Mouse (Mus musculus): Measurements from ENCODE around the gene Zbtb22. TPM values are rescaled to one million over a fixed set of nuclear protein-coding genes. Genes with fewer than 3 reads are reported as not detected.
A peak's percentile ranks its signal among the peaks of the same experiment; 100 is the strongest.
"Not testable (repeated sequence)": the region's sequence is repeated elsewhere in the genome, so short reads cannot be mapped to it uniquely, and the experiment has no call there.

Gene Zbtb22
- polyA plus RNA-seq (2012; rRNA removed), result 37.1 and 49.3 TPM in 2 replicates

DNA sequence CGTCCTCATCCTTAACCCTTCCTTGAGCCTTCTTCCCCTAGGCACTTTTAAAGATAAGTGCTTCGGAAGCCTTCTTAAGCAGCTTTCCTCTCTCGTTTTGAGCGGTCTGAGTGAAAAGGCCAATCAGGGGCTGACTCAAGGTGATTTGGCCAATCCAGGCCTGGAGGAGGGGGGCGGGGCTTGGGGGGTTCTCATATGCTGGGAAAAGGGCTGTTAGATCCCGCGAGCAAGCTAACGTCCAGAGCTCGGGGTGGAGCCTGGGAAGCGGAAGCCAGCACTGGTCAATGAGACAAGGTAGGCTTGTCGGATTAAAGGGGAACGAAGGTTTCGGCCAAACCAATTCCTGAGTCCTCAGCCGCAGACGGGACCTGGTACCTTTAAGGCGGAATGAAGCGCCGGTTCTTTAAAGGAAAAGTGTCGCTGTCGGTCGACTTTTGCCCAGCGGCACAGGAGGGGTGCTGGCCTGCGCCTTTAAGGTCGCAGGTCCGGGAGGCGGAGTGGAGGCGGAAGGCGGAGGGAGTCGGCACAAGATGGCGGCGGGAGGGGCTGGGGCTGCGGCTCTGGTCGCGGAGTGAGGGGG, at the start of gene Zbtb22, which contains the start of gene Tapbp:
Gene Zbtb22, plus strand, starts transcription at position 234 of the 580 bp plus-strand sequence.
Gene Tapbp, plus strand, starts transcription at position 229 of the 580 bp plus-strand sequence.
- WGBS, result under 1% methylated on average over 33 of the region's 34 CpGs

DNA sequence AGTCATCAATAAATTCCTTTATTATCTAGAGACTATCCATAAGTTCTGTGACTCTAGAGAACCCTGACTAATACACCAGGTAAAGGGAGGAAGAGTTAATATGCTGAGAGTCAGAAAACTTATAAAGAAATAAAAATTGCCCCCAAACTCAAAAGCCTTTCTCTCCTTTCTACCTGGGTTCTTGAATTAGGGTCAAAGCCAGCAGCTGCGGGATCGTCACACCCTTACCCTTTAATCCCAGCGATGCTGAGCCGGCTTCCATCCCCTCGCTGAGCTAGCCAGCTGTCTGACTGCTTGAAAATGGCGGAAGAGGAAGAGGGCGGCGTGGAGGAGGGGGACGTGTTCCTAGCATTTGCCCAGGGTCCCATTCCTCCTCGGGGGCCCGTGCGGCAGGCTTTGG, 42.2 kb upstream of the Zbtb22 start, which contains the start of gene Gm7029:
Gene Gm7029, plus strand, starts transcription at position 301 of the 400 bp plus-strand sequence.
- not testable (repeated sequence) for DNase-seq (ENCODE audit: low read depth, low spot score)
- 90% methylated on average over 5 of the region's 12 CpGs for WGBS

More for the DNA sequence above, at the start of gene Zbtb22, which contains the start of gene Tapbp:
- peak; percentile 99 for DNase-seq (ENCODE audit: low read depth, low spot score)

DNA sequence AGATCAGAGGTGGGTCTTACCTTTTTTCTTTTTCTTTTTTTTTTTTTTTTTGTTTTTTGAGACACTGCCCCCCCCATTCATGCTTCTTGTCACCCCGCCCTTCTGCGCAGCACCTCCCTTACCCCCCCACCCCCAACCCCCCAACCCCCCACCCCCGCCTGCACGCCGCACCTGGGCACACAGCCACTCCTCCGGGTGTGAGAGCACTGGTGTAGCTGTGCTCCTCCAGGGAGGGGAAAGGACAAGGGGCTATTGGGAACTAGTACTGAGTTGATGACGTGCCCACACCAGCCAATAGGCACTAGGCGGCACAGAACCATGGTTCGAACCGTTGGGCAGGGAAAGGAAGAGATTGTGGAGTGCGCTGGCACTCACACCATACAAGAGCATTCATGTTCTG, 41.3 kb upstream of the Zbtb22 start:
- DNase-seq (ENCODE audit: low read depth, low spot score), result no peak
- 87% methylated on average over 11 of the region's 11 CpGs for WGBS

DNA sequence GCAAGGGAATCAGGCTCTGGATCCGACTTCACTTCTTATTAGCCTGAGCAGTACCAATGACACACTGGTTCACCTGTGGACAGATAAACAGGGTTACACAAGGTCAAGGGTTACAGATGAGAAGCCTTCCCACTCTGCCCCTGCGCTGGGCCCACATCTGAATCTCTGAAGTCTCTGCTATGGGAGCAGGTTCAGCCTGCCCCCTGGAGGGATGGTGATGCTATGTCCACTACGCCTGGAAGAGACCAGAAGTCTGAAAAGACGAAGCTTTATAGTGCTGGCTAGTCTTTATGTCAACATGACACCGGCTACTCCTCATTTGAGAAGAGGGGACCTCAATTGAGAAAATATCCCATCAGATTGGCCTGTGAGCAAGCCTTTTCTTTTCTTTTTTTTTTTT, 39.9 kb upstream of the Zbtb22 start:
- 79% methylated on average over 5 of the region's 5 CpGs for WGBS
- not testable (repeated sequence) for DNase-seq (ENCODE audit: low read depth, low spot score)

DNA sequence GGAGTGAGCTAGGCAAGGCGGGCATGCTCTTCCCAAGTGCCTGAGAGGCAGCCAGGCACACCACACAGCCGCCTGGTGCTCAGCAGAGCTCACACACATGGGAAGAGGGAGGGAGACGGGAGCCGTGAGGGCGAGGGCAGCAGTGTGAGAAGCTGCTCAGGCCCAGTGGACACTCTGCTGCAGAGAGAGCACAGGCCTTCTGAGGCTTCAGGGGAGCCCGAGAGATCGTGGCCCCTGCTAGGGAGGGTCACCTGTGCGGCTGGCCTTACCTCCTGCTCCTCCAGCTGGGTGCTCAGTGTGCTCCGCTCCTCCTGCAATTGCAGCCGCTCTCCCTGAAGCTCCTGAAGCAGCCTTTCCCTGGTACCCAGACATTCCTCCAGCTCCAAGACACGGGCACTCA, 31.4 kb upstream of the Zbtb22 start:
- DNase-seq (ENCODE audit: low read depth, low spot score), result not testable (repeated sequence)
- WGBS, result 95% methylated on average over 10 of the region's 11 CpGs

DNA sequence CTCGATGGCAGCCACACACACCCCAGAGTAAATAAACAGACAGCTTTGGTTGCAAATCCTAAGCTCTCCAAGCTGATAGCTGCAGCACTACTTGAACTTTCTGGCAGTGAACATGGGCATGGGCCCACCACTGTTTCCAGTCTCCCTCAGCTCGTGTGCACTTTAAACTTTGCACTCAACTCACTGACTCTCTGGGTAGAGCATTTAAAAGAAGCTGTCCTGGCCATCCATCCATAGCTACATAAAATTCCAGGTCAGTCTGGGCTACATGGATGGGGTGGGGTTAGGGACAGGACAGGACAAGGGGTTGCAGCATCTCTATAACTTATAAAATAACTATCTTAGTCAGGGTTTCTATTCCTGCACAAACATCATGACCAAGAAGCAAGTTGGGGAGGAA, 27.9 kb upstream of the Zbtb22 start:
- WGBS, result 24% methylated on average over 2 of the region's 2 CpGs

DNA sequence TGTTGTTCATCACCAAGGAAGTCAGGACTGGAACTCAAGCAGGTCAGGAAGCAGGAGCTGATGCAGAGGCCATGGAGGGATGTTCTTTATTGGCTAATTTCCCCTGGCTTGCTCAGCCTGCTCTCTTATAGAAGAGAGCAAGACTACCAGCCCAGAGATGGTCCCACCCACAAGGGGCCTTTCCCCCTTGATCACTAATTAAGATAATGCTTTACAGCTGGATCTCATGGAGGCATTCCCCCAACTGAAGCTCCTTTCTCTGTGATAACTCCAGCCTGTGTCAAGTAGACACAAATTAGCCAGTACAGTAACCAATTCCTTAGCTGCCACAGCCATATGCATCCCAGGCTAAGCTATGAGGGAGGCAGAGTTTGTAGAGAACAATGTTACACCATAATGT, 27.5 kb upstream of the Zbtb22 start:
- not testable (repeated sequence) for DNase-seq (ENCODE audit: low read depth, low spot score)

More for the DNA sequence above, 27.9 kb upstream of the Zbtb22 start:
- DNase-seq (ENCODE audit: low read depth, low spot score), result not testable (repeated sequence)

DNA sequence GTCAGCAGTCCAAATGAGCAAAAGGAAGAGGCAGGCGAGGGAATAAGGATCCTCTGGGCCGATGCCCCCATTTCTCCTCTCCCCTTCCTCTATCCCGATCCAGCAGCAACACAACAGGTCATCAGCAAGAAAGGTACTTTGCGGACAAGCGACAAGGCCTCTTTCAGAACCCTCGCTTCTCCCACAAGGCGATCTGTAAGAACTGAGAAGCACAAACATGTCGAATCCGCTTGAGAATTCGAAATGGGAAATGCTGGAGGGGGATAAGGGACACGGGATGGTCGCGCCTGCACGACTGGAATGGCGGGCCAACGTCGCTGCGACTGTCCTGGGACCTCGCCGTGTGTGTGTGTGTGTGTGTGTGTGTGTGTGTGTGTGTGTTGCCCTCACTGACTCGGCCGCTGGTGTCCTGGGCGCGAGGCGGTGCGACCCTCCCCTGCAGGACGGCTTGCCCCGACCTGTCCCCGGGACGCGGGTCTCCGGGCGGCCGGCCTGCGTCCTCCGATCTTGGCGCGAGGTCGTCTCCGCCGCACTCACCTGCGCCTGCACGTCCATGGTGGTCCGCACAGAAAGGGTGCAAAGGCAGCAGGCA, 25.7 kb upstream of the Zbtb22 start:
- WGBS, result under 1% methylated on average over 38 of the region's 44 CpGs
- not testable (repeated sequence) for DNase-seq (ENCODE audit: low read depth, low spot score)

DNA sequence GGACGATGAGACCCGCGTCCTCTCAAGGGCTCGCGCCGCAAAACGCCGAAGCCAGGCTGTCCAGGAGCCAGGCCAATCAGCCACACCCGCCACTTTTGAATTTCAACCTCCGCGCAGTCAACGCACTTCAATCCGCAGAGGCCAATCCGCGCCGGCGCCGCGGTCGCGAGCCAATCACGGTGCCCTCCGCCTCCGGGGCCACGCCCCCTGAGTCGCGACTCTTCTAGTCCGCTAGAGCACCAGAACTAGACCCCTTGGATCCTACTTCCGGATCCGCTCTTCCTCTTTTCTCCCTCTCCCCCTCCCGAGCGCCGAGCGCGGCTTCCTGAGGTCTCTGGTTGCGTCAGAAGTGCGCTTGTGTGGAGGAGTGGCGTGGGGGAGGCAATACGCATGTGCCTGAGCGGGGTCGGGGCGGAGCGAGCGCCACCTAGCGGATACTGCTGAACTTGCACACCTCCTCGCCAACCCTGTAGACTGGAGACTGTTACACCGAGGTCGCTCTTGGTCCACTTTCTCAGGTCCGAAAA, 25.1 kb upstream of the Zbtb22 start, which contains the start of gene Kifc1:
Gene Kifc1, minus strand, starts transcription at position 129 of the 527 bp plus-strand sequence.
- under 1% methylated on average over 49 of the region's 49 CpGs for WGBS
- peak; percentile 94 for DNase-seq (ENCODE audit: low read depth, low spot score)

DNA sequence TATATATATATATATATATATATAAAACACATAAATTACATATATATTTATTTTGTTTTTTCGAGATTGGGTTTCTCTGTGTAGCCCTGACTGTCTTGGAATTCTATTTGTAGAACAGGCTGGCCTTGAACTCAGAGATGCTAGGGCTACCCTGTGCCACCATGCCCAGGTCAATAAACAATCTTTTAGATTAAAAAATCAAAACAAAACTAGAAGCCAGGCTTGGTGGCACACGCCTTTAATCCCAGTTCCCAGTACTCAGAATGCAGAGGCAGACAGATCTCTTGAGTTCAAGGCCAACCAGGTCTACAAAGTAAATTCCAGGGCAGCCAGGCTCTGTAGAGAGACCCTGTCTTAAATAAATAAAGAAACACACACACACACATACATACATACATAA, 24.3 kb upstream of the Zbtb22 start:
- 42% methylated on average over 2 of the region's 2 CpGs for WGBS
- no peak for DNase-seq (ENCODE audit: low read depth, low spot score)

DNA sequence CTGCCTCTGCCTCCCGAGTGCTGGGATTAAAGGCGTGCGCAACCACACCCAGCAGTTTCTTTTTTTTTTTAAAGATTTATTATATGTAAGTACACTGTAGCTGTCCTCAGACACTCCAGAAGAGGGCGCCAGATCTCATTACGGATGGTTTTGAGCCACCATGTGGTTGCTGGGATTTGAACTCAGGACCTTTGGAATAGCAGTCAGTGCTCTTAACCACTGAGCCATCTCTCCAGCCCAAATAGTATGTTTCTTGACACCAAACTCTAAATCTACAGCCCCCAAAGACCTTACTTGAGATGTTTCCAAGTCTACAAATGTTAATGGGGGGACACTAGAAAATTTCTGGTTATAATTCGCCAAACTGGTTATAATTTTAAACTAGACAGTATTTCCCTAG, 23.8 kb upstream of the Zbtb22 start:
- WGBS, result 53% methylated on average over 6 of the region's 6 CpGs

DNA sequence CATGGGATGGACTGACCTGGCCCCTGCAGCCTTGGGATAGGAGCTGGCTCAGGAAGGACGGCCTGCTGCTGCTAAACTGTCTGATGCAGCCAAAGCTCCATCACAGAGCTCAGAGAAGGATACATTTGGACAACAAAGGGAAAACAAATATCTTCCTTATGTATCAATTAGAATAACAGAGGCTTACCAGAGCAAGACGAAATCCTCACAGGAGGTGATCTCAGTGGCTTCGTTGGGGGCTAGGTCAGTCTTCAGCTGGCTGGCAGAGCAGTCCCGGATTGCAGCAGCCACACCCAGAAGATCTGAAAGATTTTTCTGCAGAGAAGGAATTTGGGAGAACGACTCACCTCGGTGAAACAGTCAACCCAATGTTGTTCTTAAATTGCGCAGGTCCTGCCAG, 23.3 kb upstream of the Zbtb22 start:
- 28% methylated on average over 7 of the region's 7 CpGs for WGBS
- DNase-seq (ENCODE audit: low read depth, low spot score), result no peak

More for the DNA sequence above, 23.8 kb upstream of the Zbtb22 start:
- DNase-seq (ENCODE audit: low read depth, low spot score), result not testable (repeated sequence)

DNA sequence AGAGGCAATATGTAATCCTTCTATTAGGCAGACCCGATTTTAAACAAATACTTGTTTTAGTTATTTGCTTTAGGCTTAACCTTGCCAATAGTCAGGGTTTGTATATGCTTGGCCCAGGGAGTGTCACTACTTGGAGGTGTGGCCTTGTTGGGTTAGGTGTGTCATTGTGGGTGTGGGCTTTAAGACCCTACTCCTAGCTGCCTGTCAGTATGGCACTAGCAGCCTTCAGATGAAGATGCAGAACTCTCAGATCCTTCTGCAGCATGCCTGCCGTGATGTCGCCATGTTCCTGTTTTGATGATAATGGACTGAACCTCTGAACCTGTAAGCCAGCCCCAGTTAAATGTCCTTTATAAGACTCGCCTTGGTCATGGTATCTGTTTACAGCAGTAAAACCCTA, 22.7 kb upstream of the Zbtb22 start:
- 63% methylated on average over 4 of the region's 4 CpGs for WGBS
- DNase-seq (ENCODE audit: low read depth, low spot score), result not testable (repeated sequence)

DNA sequence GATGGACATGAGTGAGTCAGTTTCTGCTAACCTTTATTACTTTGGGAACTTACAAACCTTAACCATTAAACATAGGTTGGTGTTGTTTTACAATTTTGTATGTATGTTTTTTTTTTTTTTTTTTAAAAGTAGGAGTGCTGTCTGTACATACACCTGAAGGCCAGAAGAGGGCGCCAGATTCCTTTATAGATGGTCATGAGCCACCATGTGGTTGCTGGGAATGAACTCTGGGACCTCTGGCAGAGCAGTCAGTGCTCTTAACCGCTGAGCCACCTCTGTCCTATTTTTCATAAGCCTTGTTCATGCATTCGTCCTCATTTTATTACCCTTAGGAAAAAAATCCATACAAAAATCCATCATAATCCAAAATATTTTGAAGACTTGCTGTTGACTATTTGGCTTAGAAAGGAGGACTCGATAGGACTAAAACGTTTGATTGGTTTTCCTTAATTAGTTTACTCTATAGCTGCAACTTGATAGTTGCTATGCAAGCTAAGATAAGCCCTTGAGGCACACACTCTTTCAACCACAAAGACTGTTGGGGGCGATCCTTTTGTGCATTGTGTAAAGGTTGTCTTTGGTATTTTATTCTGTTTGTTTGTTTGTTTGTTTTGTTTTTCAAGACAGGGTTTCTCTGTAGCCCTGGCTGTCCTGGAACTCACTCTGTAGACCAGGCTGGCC, 18.4 kb upstream of the Zbtb22 start:
- WGBS, result 32% methylated on average over 6 of the region's 6 CpGs
- peak; percentile 55 for DNase-seq (ENCODE audit: low read depth, low spot score)

DNA sequence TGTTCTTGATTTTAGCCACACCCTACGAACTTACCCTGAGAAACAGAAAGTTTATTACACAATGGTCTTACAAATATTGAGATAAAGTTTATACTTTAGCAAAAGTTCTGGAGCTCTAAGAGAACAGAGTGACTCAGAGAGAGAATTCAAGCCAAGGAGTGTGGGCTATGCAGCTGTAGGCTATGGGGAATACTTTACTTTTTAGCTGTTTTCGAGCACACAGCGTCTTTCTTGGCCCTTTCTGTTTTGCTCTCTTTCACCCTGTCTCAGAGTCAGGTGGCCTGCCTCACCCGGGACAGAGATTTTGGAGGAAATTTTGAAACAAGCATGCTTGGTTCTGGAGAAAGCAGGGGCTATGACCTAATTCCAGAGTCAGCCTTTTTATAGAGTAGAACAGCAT, 17.5 kb upstream of the Zbtb22 start:
- 61% methylated on average over 4 of the region's 4 CpGs for WGBS
- not testable (repeated sequence) for DNase-seq (ENCODE audit: low read depth, low spot score)

DNA sequence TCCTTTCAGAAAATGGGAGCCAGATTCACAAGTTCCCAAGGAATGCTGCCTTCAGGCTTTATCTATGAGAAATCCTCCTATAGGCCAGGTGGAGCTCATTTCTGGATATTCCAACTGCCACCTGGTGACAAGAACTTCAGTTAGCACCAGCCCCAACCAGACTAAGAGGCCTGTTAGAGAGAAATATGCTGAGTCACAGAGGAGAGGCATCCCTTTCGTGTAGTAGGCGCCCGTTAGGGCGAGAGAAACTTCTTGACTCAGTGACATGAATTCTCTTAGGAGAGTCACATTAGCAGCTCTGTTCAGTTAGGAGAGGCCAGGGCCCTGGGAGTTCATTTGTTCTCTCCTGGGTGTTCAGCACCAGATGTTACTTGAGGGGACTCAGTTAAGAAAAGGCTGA, 16.1 kb upstream of the Zbtb22 start:
- DNase-seq (ENCODE audit: low read depth, low spot score), result no peak
- WGBS, result 61% methylated on average over 4 of the region's 4 CpGs

DNA sequence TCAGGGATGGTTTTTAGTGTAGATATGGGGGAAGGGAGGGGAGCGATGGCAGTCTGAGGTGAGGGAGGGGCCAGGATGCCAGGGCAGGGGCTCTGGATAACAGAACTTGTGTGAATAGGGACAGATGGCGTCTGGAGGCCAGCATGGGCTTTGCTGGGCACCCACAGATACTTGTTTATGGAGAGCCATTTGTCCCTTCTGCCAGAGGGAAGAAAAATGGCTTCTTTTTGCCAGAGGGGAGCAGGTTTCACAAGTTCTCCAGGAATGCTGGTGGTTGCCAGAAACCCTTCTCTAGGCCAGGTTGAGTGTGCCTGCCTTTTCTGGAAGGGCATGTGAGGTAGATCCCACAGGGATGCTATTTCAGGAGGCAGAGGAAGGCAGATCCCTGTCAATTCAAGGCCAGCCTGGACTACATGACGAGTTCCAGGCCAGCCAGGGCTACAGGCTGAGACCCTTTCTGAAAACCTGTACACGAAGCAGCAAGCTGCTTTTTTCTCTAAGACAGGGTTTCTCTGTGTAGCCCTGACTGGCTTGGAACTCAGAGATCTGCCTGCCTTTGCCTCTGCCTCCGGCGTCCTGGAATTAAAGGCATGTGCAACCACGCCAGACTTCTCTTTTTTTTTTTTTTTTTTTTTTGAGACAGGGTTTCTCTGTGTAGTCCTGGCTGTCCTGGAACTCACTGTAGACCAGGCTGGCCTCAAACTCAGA, 15.3 kb upstream of the Zbtb22 start:
- no peak for DNase-seq (ENCODE audit: low read depth, low spot score)
- WGBS, result 77% methylated on average over 7 of the region's 7 CpGs

DNA sequence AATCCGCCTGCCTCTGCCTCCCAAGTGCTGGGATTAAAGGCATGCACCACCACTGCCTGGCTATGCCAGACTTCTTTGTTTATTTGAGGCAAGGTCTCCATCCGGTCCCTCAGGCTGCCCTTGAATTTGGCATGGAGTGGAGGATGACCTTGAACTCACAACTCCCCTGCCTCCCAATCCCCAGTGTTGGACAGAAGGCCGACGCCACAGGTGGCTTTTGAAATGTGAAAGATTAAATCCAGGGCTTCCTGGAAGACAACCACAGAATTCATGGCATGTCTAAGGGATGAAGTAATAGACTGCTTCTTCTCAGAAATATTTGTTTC, 14.8 kb upstream of the Zbtb22 start:
- 77% methylated on average over 4 of the region's 4 CpGs for WGBS
- DNase-seq (ENCODE audit: low read depth, low spot score), result no peak

DNA sequence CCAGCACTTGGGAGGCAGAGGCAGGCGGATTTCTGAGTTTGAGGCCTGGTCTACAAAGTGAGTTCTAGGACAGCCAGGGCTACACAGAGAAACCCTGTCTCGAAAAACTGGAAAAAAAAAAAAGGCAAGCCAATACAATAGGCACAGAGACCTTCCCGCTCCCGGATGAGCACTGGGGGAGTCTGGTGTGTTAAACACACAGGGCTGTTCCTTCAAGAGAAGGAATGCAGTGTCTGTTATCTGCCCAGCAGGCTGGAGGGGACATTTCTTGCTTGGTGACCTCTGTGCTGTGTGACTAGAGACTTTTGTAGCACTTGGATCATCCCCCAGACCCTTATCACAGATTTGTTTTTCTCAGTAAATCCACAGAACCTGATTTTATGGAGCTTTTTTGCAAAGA, 14.1 kb upstream of the Zbtb22 start:
- 71% methylated on average over 3 of the region's 4 CpGs for WGBS
- DNase-seq (ENCODE audit: low read depth, low spot score), result no peak

DNA sequence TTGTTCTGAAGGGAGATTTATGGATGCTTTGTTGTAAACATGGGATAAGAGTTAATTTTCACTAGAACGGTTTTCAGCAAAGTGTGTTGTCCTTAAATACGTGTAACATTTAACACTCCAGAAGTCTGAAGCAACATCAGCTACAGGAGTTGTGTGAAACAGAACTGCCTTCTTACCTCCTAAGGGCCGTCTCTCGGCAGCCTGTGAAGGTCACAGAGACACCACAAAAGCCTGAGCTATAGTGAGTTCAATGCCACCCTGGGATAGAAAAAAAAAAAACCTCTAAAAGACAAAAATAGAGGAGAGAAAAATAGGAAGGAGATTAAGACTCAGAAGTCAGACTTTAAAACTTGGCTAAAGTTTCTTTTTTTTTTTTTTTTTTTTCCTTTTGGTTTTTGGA, 13.6 kb upstream of the Zbtb22 start:
- no peak for DNase-seq (ENCODE audit: low read depth, low spot score)
- WGBS, result 28% methylated on average over 4 of the region's 4 CpGs
